ENCODE assay signal across 21 mouse cellular contexts in genomic region chr3:112582314-112582713, GRCm38 (mm10).
DNase-seq lines count a peak whose midpoint lies in the region; ATAC-seq and TF ChIP-seq lines count a peak whose summit lies in the region.
"Had no signal": no experiment of that assay in that cellular context is flagged by ENCODE, and none has a peak within 500 bp of the region (broad histone marks: within the 10 kb centered on the region; RNA-seq: fewer than 3 reads in every experiment).

No protein-coding gene starts in this region.

- peak; percentile 99 for ATAC-seq in frontal cortex, adult (ENCODE audit: low TSS enrichment)
- ATAC-seq: activated CD4-positive, CD25-positive, alpha-beta regulatory T cell, adult 4 months; CD4-positive, CD25-positive, alpha-beta regulatory T cell, adult 4 months; Patski had no signal

- no peak overlapping the region for H3K27ac ChIP-seq in layer of hippocampus, adult 2 months

- TF ChIP-seq CTCF in layer of hippocampus, adult 2 months (conservative IDR thresholded peaks at IDR 0.05) = no peak

- no peak overlapping the region for H3K4me3 ChIP-seq in layer of hippocampus, adult 2 months

- no peak for DNase-seq in frontal cortex, postnatal 25 days (ENCODE audit: low spot score in 2 of 2)
- peak; percentile 25 for DNase-seq in brain, adult 2 months (ENCODE audit: low read depth, low spot score)
- peak; percentile 32 for DNase-seq in telencephalon, adult 2 months (ENCODE audit: low read depth, low spot score)
- no peak for DNase-seq in layer of hippocampus, adult 2 months (ENCODE audit: low spot score in 2 of 2)
- DNase-seq in adrenal gland, adult (ENCODE audit: inconsistent age in 2 of 2, low spot score in 1 of 2) = no peak
- DNase-seq: adrenal gland, adult 2 months; adrenal gland, adult 8-10 months; adrenal gland, postnatal 10 days; adrenal gland, postnatal 14 days; adrenal gland, postnatal 25 days; adrenal gland, postnatal 36 days; B cell, adult 2 months; cerebellum, adult 11 months; cerebellum, adult 11-12 months; cerebellum, adult 18-20 months; cerebellum, adult 2 months; cerebellum, adult 8-10 months had no signal

Comparison
In these comparisons a context has a peak if more than half of its experiments do, and no peak if none do; other contexts are left out.
1. DNase-seq: peak in brain, adult 2 months (single experiment) and telencephalon, adult 2 months (single experiment); none in frontal cortex, postnatal 25 days (0 of 2), layer of hippocampus, adult 2 months (0 of 2) and adrenal gland, adult (0 of 2).